Mouse (Mus musculus) heart, embryonic 11.5 days (tissue): Measurements from ENCODE around the gene Cd164. TPM values are rescaled to one million over a fixed set of nuclear protein-coding genes. Genes with fewer than 3 reads are reported as not detected.
A peak's percentile ranks its signal among the peaks of the same experiment; 100 is the strongest.

Experiments
- ATAC-seq: fragments of 200-750 bp; cut with Nextera tagmentation; replicated peaks from 2 replicates; pipeline ENCODE4 v1.8.0; 2017; ENCODE audit warnings: moderate library complexity; ENCODE audit not compliant: insufficient number of reproducible peaks, low FRiP score, low TSS enrichment
- H3K27ac ChIP-seq: fragments of 300-500 bp; sonication (generic); 2 replicates; pipeline ENCODE4 v1.5.1; 2014; ENCODE audit warnings: mild to moderate bottlenecking, low read depth, low read length
- H3K27me3 ChIP-seq: fragments of 300-500 bp; sonication (generic); 2 replicates; pipeline ENCODE4 v1.6.1; 2014; ENCODE audit warnings: mild to moderate bottlenecking, low read length, mixed read lengths; ENCODE audit not compliant: control insufficient read depth, insufficient read depth
- H3K36me3 ChIP-seq: fragments of 300-500 bp; sonication (generic); 2 replicates; pipeline ENCODE4 v1.6.1; 2014; ENCODE audit warnings: mild to moderate bottlenecking, low read length, moderate library complexity, mixed read lengths; ENCODE audit not compliant: control insufficient read depth, insufficient read depth
- H3K4me1 ChIP-seq: fragments of 300-500 bp; sonication (generic); 2 replicates; pipeline ENCODE4 v1.6.1; 2014; ENCODE audit warnings: low read length; ENCODE audit not compliant: control insufficient read depth, insufficient read depth
- H3K4me2 ChIP-seq: fragments of 300-500 bp; sonication (generic); 2 replicates; pipeline ENCODE4 v1.6.1; 2014; ENCODE audit warnings: mild to moderate bottlenecking, moderate library complexity
- H3K4me3 ChIP-seq: fragments of 300-500 bp; sonication (generic); 2 replicates; pipeline ENCODE4 v1.5.1; 2014; ENCODE audit warnings: low read depth, low read length
- H3K9ac ChIP-seq: fragments of 300-500 bp; sonication (generic); 2 replicates; pipeline ENCODE4 v1.6.1; 2014; ENCODE audit warnings: mild to moderate bottlenecking, low read depth, low read length, moderate library complexity
- H3K9me3 ChIP-seq: fragments of 300-500 bp; sonication (generic); replicated peaks from 2 replicates; pipeline ENCODE4 v1.6.1; 2016; ENCODE audit warnings: low read length; ENCODE audit not compliant: control insufficient read depth
- WGBS: fragments of 180-500 bp; shearing (Covaris S2); extraction: QIAGEN DNeasy Blood & Tissue Kit; methylation state at CpG from one replicate; pipeline ENCODE4 v1.1.7; 2014; ENCODE audit not compliant: insufficient replicate concordance; 5-methylcytosine and 5-hydroxymethylcytosine counted together
- polyA plus RNA-seq: library from polyadenylated mRNA; unstranded; fragments of >200 nt; fragmentation: Nextera tagmentation; extraction: Ambion mirVana; gene quantifications from 2 replicates; pipeline ENCODE4 v1.2.1, GENCODE M21; 2014

The Cd164 gene
- polyA plus RNA-seq, 1 experiment from 2014 or later: 187 TPM

DNA sequence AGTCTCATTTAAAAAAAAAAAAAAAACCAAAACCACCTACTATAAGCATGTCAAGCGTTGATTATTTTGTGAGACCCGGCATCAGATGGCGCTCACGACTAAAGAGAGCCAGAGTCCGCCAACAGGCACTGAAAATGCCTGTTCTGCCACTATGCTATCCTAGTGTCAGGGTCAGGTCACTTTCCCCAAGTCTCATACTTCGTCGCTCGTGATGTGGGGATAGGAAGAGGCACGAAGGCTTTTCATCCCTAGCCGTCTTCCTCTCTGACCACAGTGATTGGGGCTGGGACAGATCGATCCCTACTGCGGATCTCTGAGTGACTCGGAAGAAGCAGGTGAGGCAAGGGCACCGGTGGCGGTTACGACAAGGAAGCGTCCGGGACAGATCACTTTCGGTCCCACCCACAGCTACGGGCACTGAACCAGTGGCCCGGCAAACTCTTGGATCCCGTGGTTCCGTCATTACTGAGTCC is 670 bp upstream of the Cd164 start:
- Histone ChIP-seq H3K4me2 (peak overlapping the region; percentile 91), H3K27me3 (no peaks in the 10 kb centered on the region), H3K36me3 (no peaks in the 10 kb centered on the region), H3K4me1 (peaks cover 15% of the 10 kb centered on the region), H3K27ac (peak overlapping the region; percentile 96), H3K9ac (peak overlapping the region; percentile 89), H3K9me3 (no peaks in the 10 kb centered on the region), H3K4me3 (peak overlapping the region; percentile 77)
- ATAC-seq: peak; percentile 60
- under 1% methylated on average over 23 of the region's 23 CpGs for WGBS

DNA sequence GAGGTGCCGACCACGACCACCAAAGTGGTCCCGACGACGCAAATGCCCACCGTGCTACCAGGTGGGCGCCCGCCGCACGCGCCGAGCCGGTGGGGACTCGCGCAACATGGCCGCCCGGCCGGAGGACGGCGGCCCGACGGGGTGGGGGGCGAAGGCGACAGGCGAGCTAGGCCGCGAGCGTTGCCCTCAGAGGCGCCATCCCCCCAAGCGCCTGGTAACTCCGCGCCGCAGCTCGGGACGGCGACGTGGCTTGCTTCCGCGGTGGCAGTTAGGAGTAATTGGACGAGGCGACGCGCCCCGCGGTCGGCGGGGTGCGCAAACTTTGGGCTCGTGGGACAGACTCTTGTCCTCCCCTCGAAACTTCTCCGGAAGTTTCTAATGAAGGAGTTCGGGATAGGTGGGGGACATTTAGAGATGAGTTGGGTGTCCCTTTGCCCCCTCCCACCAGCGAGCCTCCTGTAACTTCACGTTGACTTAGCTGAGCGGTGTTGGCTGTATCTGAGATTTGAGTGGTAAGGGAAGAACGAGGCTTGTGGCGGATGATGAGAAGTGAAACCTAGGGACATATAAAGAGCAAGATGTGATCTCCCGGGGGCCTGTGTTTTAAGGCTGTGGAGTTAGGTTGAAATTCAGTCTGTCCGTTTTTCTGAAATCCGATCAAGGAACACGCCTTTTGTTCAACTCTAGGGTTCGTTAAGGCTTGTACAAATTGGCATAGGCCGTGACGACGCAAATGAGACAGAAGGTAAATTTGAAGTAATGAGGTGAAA is 611 bp downstream of the Cd164 start:
- Histone ChIP-seq H3K4me2 (peak overlapping the region; percentile 91), H3K27ac (peak overlapping the region; percentile 96), H3K27me3 (no peaks in the 10 kb centered on the region), H3K9ac (peak overlapping the region; percentile 89), H3K9me3 (no peaks in the 10 kb centered on the region), H3K4me3 (peak overlapping the region; percentile 77), H3K36me3 (no peaks in the 10 kb centered on the region; the same call in 1 of the 2 replicates), H3K4me1 (peaks cover 15% of the 10 kb centered on the region)
- WGBS: under 1% methylated on average over 65 of the region's 65 CpGs
- peak; percentile 50 for ATAC-seq

DNA sequence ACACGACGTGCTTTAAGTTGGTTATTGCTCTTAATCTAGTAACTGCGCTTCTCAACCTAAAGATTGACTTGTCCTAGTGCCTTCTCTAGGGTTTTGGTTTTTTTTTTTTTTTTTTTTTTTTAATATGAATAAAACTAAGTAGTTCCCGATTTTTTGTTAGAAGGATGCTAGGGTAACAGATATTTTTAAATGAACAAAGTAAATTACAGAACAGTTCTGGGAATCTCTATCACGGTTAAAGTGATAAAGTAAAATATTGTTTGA is 1.1 kb downstream of the Cd164 start:
- Histone ChIP-seq H3K9ac (peak overlapping the region; percentile 89), H3K4me1 (peaks cover 15% of the 10 kb centered on the region), H3K4me2 (peak overlapping the region; percentile 91), H3K27me3 (no peaks in the 10 kb centered on the region), H3K9me3 (no peaks in the 10 kb centered on the region), H3K4me3 (peak overlapping the region; percentile 77), H3K36me3 (no peaks in the 10 kb centered on the region; the same call in 1 of the 2 replicates), H3K27ac (no peak overlapping the region; the same call in 1 of the 2 replicates)
- ATAC-seq: no peak
- 4% methylated on average over 5 of the region's 5 CpGs for WGBS

DNA sequence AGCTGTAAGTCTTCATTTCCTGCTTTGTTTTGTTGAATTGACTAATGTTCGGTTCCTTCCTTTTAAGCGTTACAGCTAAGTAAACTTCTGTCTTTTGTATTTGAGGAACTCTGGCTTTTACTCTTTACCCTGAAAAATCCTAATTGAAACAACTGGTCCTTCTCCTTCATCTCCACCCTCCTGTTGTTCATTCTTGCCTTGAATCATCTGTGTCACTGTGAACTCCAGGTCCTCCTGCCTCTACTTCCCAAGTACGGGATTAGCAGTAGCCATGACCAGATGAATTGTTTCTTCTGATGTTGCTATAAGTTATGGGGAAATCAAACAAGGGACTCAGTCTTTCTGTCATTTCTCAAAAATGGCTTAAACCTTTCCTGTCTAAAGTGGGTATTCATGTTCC is 4.2 kb downstream of the Cd164 start:
- Histone ChIP-seq H3K27me3 (no peaks in the 10 kb centered on the region), H3K4me3 (no peak overlapping the region), H3K9me3 (no peaks in the 10 kb centered on the region), H3K4me2 (no peak overlapping the region), H3K27ac (no peak overlapping the region), H3K36me3 (peaks cover 2% of the 10 kb centered on the region), H3K9ac (no peak overlapping the region), H3K4me1 (peaks cover 15% of the 10 kb centered on the region)
- WGBS: 86% methylated on average over 3 of the region's 3 CpGs
- ATAC-seq: no peak

DNA sequence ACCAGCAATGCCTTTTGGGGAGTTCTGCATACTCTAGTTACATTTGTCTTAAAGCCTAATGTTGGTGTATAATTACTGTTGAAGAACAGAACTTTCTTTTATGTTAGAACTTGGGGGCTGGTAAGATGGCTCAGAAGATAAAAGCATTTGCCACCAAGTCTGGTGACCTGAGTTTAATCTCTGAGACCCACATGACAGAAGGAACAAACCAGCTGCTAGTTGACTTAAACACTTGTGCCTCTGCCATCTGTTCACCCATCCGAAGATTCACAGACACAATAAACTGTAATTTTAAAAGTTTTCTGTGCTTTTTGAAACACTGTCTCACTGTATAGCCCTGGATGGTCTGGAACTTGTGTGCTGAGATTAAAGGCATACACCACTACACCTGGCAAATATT is 6.5 kb downstream of the Cd164 start:
- H3K9me3 ChIP-seq: no peaks in the 10 kb centered on the region
- no peak overlapping the region for H3K27ac ChIP-seq
- H3K36me3 ChIP-seq: peaks cover 2% of the 10 kb centered on the region
- H3K4me3 ChIP-seq: no peak overlapping the region
- peaks cover 14% of the 10 kb centered on the region for H3K4me1 ChIP-seq
- H3K27me3 ChIP-seq: no peaks in the 10 kb centered on the region
- no peak overlapping the region for H3K9ac ChIP-seq
- ATAC-seq: no peak
- no peak overlapping the region for H3K4me2 ChIP-seq
- WGBS: 83% methylated on average over 1 of the region's 1 CpGs

DNA sequence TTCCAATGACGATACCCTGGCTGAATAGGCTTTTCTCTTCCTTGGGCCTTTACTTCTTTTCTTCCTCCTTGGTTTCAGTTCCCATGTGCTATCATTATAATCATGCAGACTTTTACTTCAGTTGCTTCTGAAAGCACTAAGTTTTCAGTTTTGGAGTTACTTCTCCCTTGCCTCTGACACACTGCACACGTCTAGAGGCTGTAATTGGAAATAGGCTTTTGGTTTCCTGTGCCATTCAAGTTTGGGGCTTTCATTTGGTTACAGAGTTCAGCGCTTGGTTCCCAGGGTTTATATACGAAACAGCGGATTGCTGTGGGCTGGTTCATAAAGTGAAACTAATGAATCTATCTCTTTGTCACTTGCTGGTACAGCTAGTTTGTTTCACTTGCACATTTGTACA is 10.8 kb downstream of the Cd164 start:
- 91% methylated on average over 5 of the region's 5 CpGs for WGBS
- H3K4me3 ChIP-seq: no peak overlapping the region
- H3K36me3 ChIP-seq: peaks cover 13% of the 10 kb centered on the region
- no peaks in the 10 kb centered on the region for H3K4me1 ChIP-seq
- no peak overlapping the region for H3K9ac ChIP-seq
- no peaks in the 10 kb centered on the region for H3K27me3 ChIP-seq
- no peaks in the 10 kb centered on the region for H3K9me3 ChIP-seq
- no peak overlapping the region for H3K4me2 ChIP-seq
- ATAC-seq: no peak
- H3K27ac ChIP-seq: no peak overlapping the region

DNA sequence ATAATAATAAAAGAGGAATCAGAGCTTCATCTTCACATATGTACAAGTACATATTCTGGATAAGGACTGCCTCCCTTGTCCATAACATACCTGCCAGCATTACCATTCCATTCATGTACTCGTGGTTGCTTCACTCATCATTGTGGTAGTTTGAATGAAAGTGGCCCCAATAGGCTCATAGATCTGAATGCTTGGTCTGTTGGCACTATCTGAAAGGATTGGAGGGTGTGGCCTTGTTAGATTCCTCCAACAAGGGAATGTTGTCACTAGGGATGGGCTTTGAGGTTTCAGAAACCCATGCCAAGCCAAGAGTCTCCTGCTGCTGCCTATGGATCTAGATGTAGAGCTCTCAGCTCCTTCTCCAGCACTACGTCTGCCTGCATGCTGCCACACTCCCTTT is 16.8 kb downstream of the Cd164 start:
- Histone ChIP-seq H3K27ac (no peak overlapping the region), H3K9ac (no peak overlapping the region), H3K27me3 (no peaks in the 10 kb centered on the region), H3K9me3 (no peaks in the 10 kb centered on the region; the same call in 1 of the 2 replicates), H3K4me2 (no peak overlapping the region), H3K36me3 (peaks cover 19% of the 10 kb centered on the region), H3K4me3 (no peak overlapping the region), H3K4me1 (no peaks in the 10 kb centered on the region)
- WGBS: 80% methylated on average over 2 of the region's 2 CpGs
- ATAC-seq: no peak

DNA sequence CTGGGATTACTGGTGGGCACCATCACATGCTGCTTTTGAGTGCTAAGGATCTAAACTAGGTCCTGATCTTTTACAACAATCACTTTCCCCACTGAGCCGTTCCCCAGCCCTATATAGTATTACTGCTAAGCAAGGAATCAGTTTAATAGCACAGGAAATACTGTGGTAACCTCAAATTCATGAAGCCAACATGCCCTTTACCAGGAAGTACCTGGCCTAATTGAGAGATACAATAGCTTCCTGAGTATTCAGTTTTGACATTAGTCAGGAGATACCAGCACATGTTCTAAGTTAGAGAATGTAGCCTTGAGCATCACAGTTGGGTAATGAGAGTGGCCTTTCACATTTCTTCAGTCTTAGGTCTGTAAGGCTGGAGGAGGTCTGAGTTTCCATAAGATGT is 17.5 kb downstream of the Cd164 start:
- H3K27ac ChIP-seq: no peak overlapping the region
- H3K9me3 ChIP-seq: no peaks in the 10 kb centered on the region; the same call in 1 of the 2 replicates
- H3K9ac ChIP-seq: no peak overlapping the region
- no peak overlapping the region for H3K4me2 ChIP-seq
- H3K4me3 ChIP-seq: no peak overlapping the region
- ATAC-seq: no peak
- H3K36me3 ChIP-seq: peaks cover 16% of the 10 kb centered on the region
- no peaks in the 10 kb centered on the region for H3K27me3 ChIP-seq
- H3K4me1 ChIP-seq: no peaks in the 10 kb centered on the region
- 97% methylated on average over 1 of the region's 1 CpGs for WGBS
